Mouse (Mus musculus) cerebellum, adult 2 months (tissue): ENCODE measurements around the gene Vps13a. TPM values are rescaled to one million over a fixed set of nuclear protein-coding genes. Genes with fewer than 3 reads are reported as not detected.
A peak's percentile ranks its signal among the peaks of the same experiment; 100 is the strongest.
"Not testable (repeated sequence)": the region's sequence is repeated elsewhere in the genome, so short reads cannot be mapped to it uniquely, and the experiment has no call there.

Experiments used
- DNase-seq, 2 experiments: peaks; one replicate each; pipeline ENCODE4 v3.0.0; 2021
- H3K27ac ChIP-seq: fragments of 200-500 bp; 2 replicates; pipeline ENCODE4 v1.5.1; 2012; ENCODE audit warnings: low read length, control low read depth, inconsistent platforms; ENCODE audit not compliant: insufficient read depth
- H3K27me3 ChIP-seq: fragments of 200-500 bp; 2 replicates; pipeline ENCODE4 v1.6.1; 2012; ENCODE audit warnings: inconsistent platforms, mild to moderate bottlenecking, low read length, moderate library complexity; ENCODE audit not compliant: control insufficient read depth, insufficient read depth
- H3K4me1 ChIP-seq: fragments of 200-500 bp; 2 replicates; pipeline ENCODE4 v1.6.1; 2011; ENCODE audit warnings: low read length; ENCODE audit not compliant: control insufficient read depth, insufficient read depth
- H3K4me3 ChIP-seq: fragments of 200-500 bp; replicated peaks from 2 replicates; pipeline ENCODE3; 2011; ENCODE audit warnings: mild to moderate bottlenecking, low read depth, low read length, control low read depth; ENCODE audit not compliant: insufficient read depth
- CTCF ChIP-seq: fragments of 200-500 bp; IDR thresholded peaks from 2 replicates; pipeline ENCODE4 v1.5.1; 2011; ENCODE audit warnings: low read depth, mild to moderate bottlenecking, control low read depth, low read length, moderate library complexity, borderline replicate concordance; ENCODE audit not compliant: insufficient read depth
- POLR2A ChIP-seq: fragments of 200-500 bp; IDR thresholded peaks from 2 replicates; pipeline ENCODE4 v1.6.1; 2011; ENCODE audit warnings: low read length, control low read depth, borderline replicate concordance; ENCODE audit not compliant: insufficient read depth
- WGBS: fragments of 180-500 bp; shearing (Covaris S2); methylation state at CpG from one replicate; pipeline ENCODE4 v1.1.7; 2018; 5-methylcytosine and 5-hydroxymethylcytosine counted together
- polyA plus RNA-seq: library from polyadenylated mRNA; depleted of rRNA; stranded (reverse); fragments of >200 nt; gene quantifications from 2 replicates; pipeline ENCODE4 v1.2.3, GENCODE M21; 2012

The Vps13a gene
- polyA plus RNA-seq, 1 experiment = 31.9 TPM

GRCm38 (mm10) chr19:16779786-16780185 is 947 bp downstream of the Vps13a start:
- H3K4me1 ChIP-seq = peaks cover 4% of the 10 kb centered on the region
- no peak for DNase-seq
- TF ChIP-seq POLR2A (no peak), CTCF (no peak)
- H3K4me3 ChIP-seq = peak overlapping the region; percentile 78
- 13% methylated on average over 8 of the region's 8 CpGs for WGBS
- no peak overlapping the region for H3K27ac ChIP-seq
- no peaks in the 10 kb centered on the region for H3K27me3 ChIP-seq

GRCm38 (mm10) chr19:16779281-16779680 is 1.5 kb downstream of the Vps13a start:
- TF ChIP-seq CTCF (no peak), POLR2A (no peak)
- peak in 1 of 2 experiments; percentile 21 for DNase-seq
- 32% methylated on average over 5 of the region's 5 CpGs for WGBS
- H3K4me1 ChIP-seq = peaks cover 4% of the 10 kb centered on the region
- H3K4me3 ChIP-seq = peak overlapping the region; percentile 33
- no peak overlapping the region for H3K27ac ChIP-seq
- no peaks in the 10 kb centered on the region for H3K27me3 ChIP-seq

DNA sequence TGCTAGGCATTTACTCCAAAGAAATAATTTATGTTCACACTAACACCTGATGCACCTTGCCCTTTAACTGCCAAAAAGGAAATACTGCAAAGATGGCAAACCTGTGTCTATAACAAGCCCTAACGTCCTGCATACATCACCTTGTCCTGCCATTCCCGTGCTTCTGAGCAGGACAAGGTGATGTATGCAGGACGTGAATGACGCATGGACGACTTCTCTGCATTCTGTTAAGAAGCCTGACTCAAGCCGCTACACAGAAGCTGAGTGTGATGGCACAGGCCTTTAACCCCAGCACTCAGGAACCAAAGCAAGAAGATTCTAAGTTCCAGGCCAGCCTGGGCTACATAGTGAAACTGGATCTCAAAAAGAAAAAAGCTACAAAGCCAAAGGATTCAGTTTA is 2.2 kb downstream of the Vps13a start:
- 78% methylated on average over 6 of the region's 6 CpGs for WGBS
- Histone ChIP-seq H3K27me3 (no peaks in the 10 kb centered on the region), H3K27ac (no peak overlapping the region), H3K4me1 (peaks cover 4% of the 10 kb centered on the region), H3K4me3 (no peak overlapping the region)
- TF ChIP-seq CTCF = no peak
- no peak for TF ChIP-seq POLR2A
- DNase-seq = no peak

- no peak overlapping the region for H3K27ac ChIP-seq
- no peak overlapping the region for H3K4me3 ChIP-seq
- no peak for TF ChIP-seq CTCF
- TF ChIP-seq POLR2A = no peak
- peaks cover 4% of the 10 kb centered on the region for H3K4me1 ChIP-seq
- DNase-seq = no peak
- WGBS = 83% methylated on average over 3 of the region's 3 CpGs
- H3K27me3 ChIP-seq = no peaks in the 10 kb centered on the region
These were observed 2.8 kb downstream of the Vps13a start for GRCm38 (mm10) chr19:16777901-16778300.

- H3K4me1 ChIP-seq, DNase-seq, H3K4me3 ChIP-seq, H3K27ac ChIP-seq, H3K27me3 ChIP-seq: not testable (repeated sequence)
These were observed 3.3 kb downstream of the Vps13a start for GRCm38 (mm10) chr19:16777391-16777790.

GRCm38 (mm10) chr19:16773237-16774016 is 7.3 kb downstream of the Vps13a start:
- 55% methylated on average over 11 of the region's 11 CpGs for WGBS
- H3K4me1 ChIP-seq = peaks cover 4% of the 10 kb centered on the region
- TF ChIP-seq CTCF (no peak), POLR2A (no peak)
- H3K27ac ChIP-seq = no peak overlapping the region
- DNase-seq = no peak
- H3K4me3 ChIP-seq = no peak overlapping the region
- no peaks in the 10 kb centered on the region for H3K27me3 ChIP-seq

DNA sequence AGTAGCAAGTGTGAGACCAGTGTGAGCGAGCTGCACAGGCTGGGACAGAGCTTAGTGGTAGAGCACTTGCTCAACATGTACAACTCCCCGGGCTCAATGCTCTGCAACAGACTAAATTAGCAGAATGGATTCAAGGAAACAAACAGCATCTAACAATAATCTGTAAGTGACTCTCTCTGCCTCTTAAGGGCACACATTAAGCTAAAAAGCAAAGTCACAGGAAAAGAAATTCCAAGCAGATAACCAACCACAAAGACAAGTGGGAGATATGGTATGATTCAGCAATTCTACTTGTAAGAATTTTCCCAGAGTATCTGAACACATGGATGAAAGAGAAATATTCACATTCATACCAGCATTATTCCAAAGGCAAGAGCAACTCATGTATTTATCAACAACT is 13.3 kb downstream of the Vps13a start:
- Histone ChIP-seq H3K27me3 (no peaks in the 10 kb centered on the region), H3K4me3 (no peak overlapping the region), H3K4me1 (no peaks in the 10 kb centered on the region), H3K27ac (no peak overlapping the region)
- TF ChIP-seq POLR2A = no peak
- no peak for TF ChIP-seq CTCF
- no peak for DNase-seq
- WGBS = 93% methylated on average over 2 of the region's 2 CpGs

DNA sequence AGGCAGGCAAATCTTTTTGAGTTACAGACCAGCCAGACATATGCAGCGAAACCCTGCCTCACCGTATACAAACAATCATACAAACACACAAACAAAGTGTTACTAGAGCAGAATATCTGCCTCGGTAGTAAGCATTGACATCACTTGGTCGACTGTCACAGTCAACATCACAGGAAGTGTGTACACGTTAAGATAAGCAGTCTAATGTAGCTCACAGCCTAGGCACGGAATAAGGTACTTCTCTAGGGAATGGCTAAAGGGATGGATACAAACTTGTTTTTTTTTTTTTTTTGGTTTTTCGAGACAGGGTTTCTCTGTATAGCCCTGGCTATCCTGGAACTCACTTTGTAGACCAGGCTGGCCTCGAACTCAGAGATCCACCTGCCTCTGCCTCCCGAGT is 23.3 kb downstream of the Vps13a start:
- not testable (repeated sequence) for H3K27ac ChIP-seq, H3K4me1 ChIP-seq, H3K4me3 ChIP-seq, DNase-seq, H3K27me3 ChIP-seq
- 95% methylated on average over 9 of the region's 9 CpGs for WGBS
